Mouse (Mus musculus) G1E (cell line): Measurements from ENCODE around the gene Cilp.

Experiments
- CTCF ChIP-seq: IDR thresholded peaks from 2 replicates; pipeline ENCODE4 v1.5.1; 2012; ENCODE audit warnings: low read depth, low read length, inconsistent platforms, mixed read lengths
- GATA1 ChIP-seq: IDR thresholded peaks from 2 replicates; pipeline ENCODE4 v1.6.1; 2012; ENCODE audit warnings: borderline replicate concordance, low read length, inconsistent platforms, mixed read lengths
- GATA2 ChIP-seq: IDR thresholded peaks from 2 replicates; pipeline ENCODE4 v1.6.1; 2012; ENCODE audit warnings: low read depth, low read length, inconsistent platforms, borderline replicate concordance
- TAL1 ChIP-seq: conservative IDR thresholded peaks from 2 replicates; pipeline ENCODE4 v1.6.1; 2012; ENCODE audit warnings: low read depth, low read length, inconsistent platforms, mixed read lengths

GRCm38 (mm10) chr9:65293973-65294715 lies 29.2 kb downstream of the Cilp start, which contains the start of gene Clpx:
- TF ChIP-seq CTCF (no peak), GATA1 (no peak), GATA2 (no peak), TAL1 (no peak)
